Comparison of ENCODE assay signal across 6 mouse cellular contexts in genomic region chr14:18564999-18565398, GRCm38 (mm10).
DNase-seq lines count a peak whose midpoint lies in the region; ATAC-seq and TF ChIP-seq lines count a peak whose summit lies in the region.
"Not testable (repeated sequence)": the region's sequence is repeated elsewhere in the genome, so short reads cannot be mapped to it uniquely, and the experiment has no call there.

No protein-coding gene starts in this region.

- not testable (repeated sequence) for TF ChIP-seq EP300 in CH12.LX (IDR thresholded peaks at IDR 0.05; ENCODE audit: low read length)

- peak; percentile 11 for DNase-seq in CH12.LX (ENCODE audit: extremely low read depth)
- peak; percentile 79 for DNase-seq in urinary bladder, postnatal 14 days (ENCODE audit: low spot score)

- not testable (repeated sequence) for TF ChIP-seq POLR2A in CH12.LX (IDR thresholded peaks at IDR 0.05; ENCODE audit: low read depth, low read length); embryonic fibroblast, embryonic 13.5 days (IDR thresholded peaks at IDR 0.05; ENCODE audit: low read depth, low read length)

- not testable (repeated sequence) for ATAC-seq in heart, embryonic 14.5 days (ENCODE audit: insufficient number of reproducible peaks, insufficient read depth, low FRiP score, low read depth)
- peak; percentile 92 for ATAC-seq in intestine, embryonic 16.5 days
- ATAC-seq in stomach, embryonic 16.5 days (ENCODE audit: insufficient read depth, low FRiP score): peak; percentile 44; the same call in 1 of the 2 replicates

- H3K4me3 ChIP-seq in CH12.LX (replicated peaks in 1 of 3; ENCODE audit: low read depth in 2 of 3, low read length in 2 of 3, poor library complexity in 1 of 3); embryonic fibroblast, embryonic 13.5 days (ENCODE audit: insufficient read depth, low read length); heart, embryonic 14.5 days (ENCODE audit: control insufficient read depth in 1 of 2, insufficient read depth in 1 of 2, low read depth in 1 of 2, low read length in 2 of 2); intestine, embryonic 16.5 days (ENCODE audit: low read length); stomach, embryonic 16.5 days (replicated peaks; ENCODE audit: low read length): not testable (repeated sequence)

- H3K9me3 ChIP-seq in CH12.LX (replicated peaks; ENCODE audit: low read length); heart, embryonic 14.5 days (ENCODE audit: control insufficient read depth, low read length); intestine, embryonic 16.5 days (ENCODE audit: control insufficient read depth, low read length); stomach, embryonic 16.5 days (replicated peaks; ENCODE audit: control insufficient read depth, low read length): not testable (repeated sequence)

- H3K4me1 ChIP-seq in CH12.LX (ENCODE audit: control insufficient read depth in 1 of 2, insufficient read depth in 2 of 2); embryonic fibroblast, embryonic 13.5 days (ENCODE audit: control insufficient read depth, insufficient read depth, low read length); heart, embryonic 14.5 days (ENCODE audit: control insufficient read depth in 2 of 2, insufficient read depth in 2 of 2, low read length in 2 of 2); intestine, embryonic 16.5 days (ENCODE audit: control insufficient read depth, insufficient read depth, low read length); stomach, embryonic 16.5 days (ENCODE audit: control insufficient read depth, insufficient read depth, low read length): not testable (repeated sequence)

- H3K27me3 ChIP-seq in CH12.LX (replicated peaks); heart, embryonic 14.5 days (ENCODE audit: control insufficient read depth, insufficient read depth, low read length); intestine, embryonic 16.5 days (replicated peaks; ENCODE audit: control insufficient read depth, insufficient read depth, low read length); stomach, embryonic 16.5 days (ENCODE audit: control insufficient read depth, insufficient read depth, low read length): not testable (repeated sequence)

- in situ Hi-C loops in CH12.LX (cut with MboI; ENCODE audit: low pct_ligation_motif_present, low pct_unique_long_range_greater_than_20kb, low sequenced_read_pairs): not testable (repeated sequence)

- not testable (repeated sequence) for TF ChIP-seq RAD21 in CH12.LX (IDR thresholded peaks at IDR 0.05; ENCODE audit: low read depth, low read length)

- dilution Hi-C loops in CH12.LX (cut with MboI; ENCODE audit: extremely low pct_ligation_motif_present, extremely low pct_unique_long_range_greater_than_20kb, low sequenced_read_pairs): not testable (repeated sequence)

- not testable (repeated sequence) for TF ChIP-seq CTCF in CH12.LX (conservative IDR thresholded peaks at IDR 0.05 in 1 of 2, IDR thresholded peaks at IDR 0.05 in 1 of 2; ENCODE audit: low read depth in 2 of 2, low read length in 2 of 2); embryonic fibroblast, embryonic 13.5 days (IDR thresholded peaks at IDR 0.05; ENCODE audit: borderline replicate concordance, insufficient read depth, low read length)

- 24% methylated on average over 8 of the region's 8 CpGs for WGBS in heart, embryonic 14.5 days
- WGBS in intestine, embryonic 16.5 days: 48% methylated on average over 8 of the region's 8 CpGs
- WGBS in stomach, embryonic 16.5 days: 51% methylated on average over 8 of the region's 8 CpGs

- H3K27ac ChIP-seq in CH12.LX (ENCODE audit: insufficient read depth, low read depth): not testable (repeated sequence)
- peak overlapping the region; percentile 18; the same call in 1 of the 2 replicates for H3K27ac ChIP-seq in embryonic fibroblast, embryonic 13.5 days (ENCODE audit: insufficient read depth, low read length)
- H3K27ac ChIP-seq in heart, embryonic 14.5 days (replicated peaks in 1 of 2; ENCODE audit: control insufficient read depth in 1 of 2, insufficient read depth in 1 of 2, low read depth in 2 of 2, low read length in 2 of 2): peak overlapping the region; percentile 14 to 64; a peak in 2 of 4 replicates
- H3K27ac ChIP-seq in intestine, embryonic 16.5 days (ENCODE audit: low read length): peak overlapping the region; percentile 40
- H3K27ac ChIP-seq in stomach, embryonic 16.5 days (ENCODE audit: low read length): 0 out of 2 replicates have a peak overlapping the region, but pooled peaks have one; percentile 2

- not testable (repeated sequence) for H3K79me2 ChIP-seq in CH12.LX (replicated peaks; ENCODE audit: control insufficient read depth, extremely low read depth, insufficient read depth, poor library complexity, severe bottlenecking)

- H3K4me2 ChIP-seq in CH12.LX (ENCODE audit: insufficient read depth, low read depth, poor library complexity, severe bottlenecking); heart, embryonic 14.5 days (ENCODE audit: low read length); intestine, embryonic 16.5 days (ENCODE audit: low read depth, low read length); stomach, embryonic 16.5 days (ENCODE audit: low read depth, low read length): not testable (repeated sequence)

- not testable (repeated sequence) for H3K36me3 ChIP-seq in CH12.LX (replicated peaks in 1 of 2; ENCODE audit: control insufficient read depth in 1 of 2, insufficient read depth in 1 of 2, low read length in 1 of 2); heart, embryonic 14.5 days (ENCODE audit: control insufficient read depth, insufficient read depth, low read length); intestine, embryonic 16.5 days (ENCODE audit: control insufficient read depth, insufficient read depth, low read length); stomach, embryonic 16.5 days (ENCODE audit: control insufficient read depth, insufficient read depth, low read length)

- not testable (repeated sequence) for H3K9ac ChIP-seq in CH12.LX (ENCODE audit: insufficient read depth, low read depth); heart, embryonic 14.5 days (ENCODE audit: low read length); intestine, embryonic 16.5 days (ENCODE audit: low read depth, low read length); stomach, embryonic 16.5 days (ENCODE audit: low read length)
